Mouse (Mus musculus): ENCODE measurements at regions not wholly inside any gene's neighbourhood (a gene's known extent, or its start where the extent isn't known, plus 50 kb on each side); places are given as distances from the start of the nearest gene placed in this dataset.

- TF ChIP-seq CTCF (conservative IDR thresholded peaks at IDR 0.05; ENCODE audit: low read length) (no peak), NANOG (IDR thresholded peaks at IDR 0.05; ENCODE audit: borderline replicate concordance, low read length) (no peak), POU5F1 (IDR thresholded peaks at IDR 0.05; ENCODE audit: borderline replicate concordance, low read length) (no peak)
Observed at GRCm38 (mm10) chr1:124510492-124510891, 465.1 kb upstream of the Dpp10 start.
